Mouse (Mus musculus): ENCODE data around the gene Rab3c. TPM values are rescaled to one million over a fixed set of nuclear protein-coding genes. Genes with fewer than 3 reads are reported as not detected.

Gene Rab3c
- polyA plus RNA-seq, 1 experiment from 2014 or later, result 0.55 TPM

DNA sequence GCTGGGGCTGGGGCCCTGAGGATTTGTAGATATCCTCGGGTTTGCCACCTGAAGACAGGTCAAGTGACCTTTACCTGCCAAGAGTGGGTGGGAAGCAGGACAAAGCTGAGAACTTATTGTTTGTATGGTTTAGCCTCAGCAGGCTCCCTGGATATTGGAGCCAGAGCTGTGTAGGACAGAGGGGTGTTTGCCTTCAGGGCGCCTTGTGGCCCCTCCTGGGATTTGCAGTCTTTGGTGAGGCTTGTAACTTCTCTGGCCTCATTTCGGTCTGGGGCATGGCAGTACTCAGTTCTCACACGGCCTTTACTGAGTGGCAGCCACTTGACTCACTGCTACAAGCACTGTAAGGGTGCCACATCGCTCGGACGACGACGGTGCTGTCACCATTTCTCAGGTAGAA is 261.0 kb downstream of the Rab3c start:
- Histone ChIP-seq H3K4me1 (ENCODE audit: control insufficient read depth in 2 of 2, insufficient read depth in 2 of 2, low read length in 2 of 2) (peaks cover 9 to 13% of the 10 kb centered on the region in 2 experiments), H3K9me3 (ENCODE audit: control insufficient read depth, low read length) (no peaks in the 10 kb centered on the region), H3K9ac (ENCODE audit: low read length) (peak overlapping the region; percentile 75; the same call in 1 of the 2 replicates), H3K27me3 (ENCODE audit: control insufficient read depth, insufficient read depth, low read length) (no peaks in the 10 kb centered on the region), H3K4me3 (ENCODE audit: control insufficient read depth in 1 of 2, insufficient read depth in 1 of 2, low read depth in 1 of 2, low read length in 2 of 2) (peak overlapping the region in 1 of 2 experiments; percentile 49; a peak in 1 of 4 replicates), H3K36me3 (ENCODE audit: control insufficient read depth, insufficient read depth, low read length) (no peaks in the 10 kb centered on the region), H3K27ac (replicated peaks in 1 of 2; ENCODE audit: control insufficient read depth in 1 of 2, insufficient read depth in 1 of 2, low read depth in 2 of 2, low read length in 2 of 2) (no peak overlapping the region), H3K4me2 (ENCODE audit: low read length) (peak overlapping the region; percentile 96)
- WGBS, result 34% methylated on average over 9 of the region's 9 CpGs
- 0 out of 2 replicates have a peak, but pooled peaks have one; percentile 11 for ATAC-seq (ENCODE audit: insufficient number of reproducible peaks, insufficient read depth, low FRiP score, low read depth)

DNA sequence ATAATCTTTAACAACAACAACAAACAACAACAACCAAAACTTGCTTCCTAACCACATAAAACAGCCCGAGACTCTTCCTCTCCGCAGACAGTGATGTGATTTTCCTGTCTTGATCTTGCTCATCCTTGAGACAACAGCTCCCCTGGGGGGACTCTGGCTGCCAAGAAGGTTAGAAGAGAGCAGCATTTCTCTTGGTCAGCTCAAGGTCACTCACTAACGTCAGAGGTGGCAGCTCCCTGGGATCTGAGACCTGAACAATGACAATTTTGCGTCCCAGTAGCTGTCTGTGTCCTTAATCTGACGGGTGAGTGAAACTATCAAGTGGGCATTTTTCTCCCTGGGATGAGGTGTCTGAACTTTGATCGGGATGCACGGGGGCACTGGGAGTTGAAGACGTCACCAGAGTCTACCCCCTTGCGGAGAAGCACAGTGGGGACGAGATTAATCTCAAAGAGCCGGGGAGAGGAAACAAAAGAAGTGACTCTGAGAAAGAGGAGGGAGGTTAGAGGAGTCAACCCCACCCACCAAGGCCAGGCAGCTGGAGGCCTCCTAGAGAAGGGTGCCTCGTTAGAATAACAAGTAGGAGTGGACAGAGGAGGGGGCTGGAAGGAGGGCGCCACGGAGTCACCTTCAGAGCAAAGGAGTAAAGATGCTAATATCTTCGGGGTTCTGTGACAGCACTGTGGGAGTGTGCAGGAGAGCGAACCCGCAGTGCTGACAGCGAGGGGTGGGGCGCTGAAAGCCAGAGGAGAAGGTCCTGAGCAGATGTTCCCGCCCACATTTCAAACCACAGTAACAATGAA is 261.7 kb downstream of the Rab3c start:
- Histone ChIP-seq H3K36me3 (ENCODE audit: control insufficient read depth, insufficient read depth, low read length) (no peaks in the 10 kb centered on the region), H3K4me2 (ENCODE audit: low read length) (peak overlapping the region; percentile 96), H3K4me3 (ENCODE audit: control insufficient read depth in 1 of 2, insufficient read depth in 1 of 2, low read depth in 1 of 2, low read length in 2 of 2) (peak overlapping the region; percentile 49 to 68), H3K27ac (replicated peaks in 1 of 2; ENCODE audit: control insufficient read depth in 1 of 2, insufficient read depth in 1 of 2, low read depth in 2 of 2, low read length in 2 of 2) (no peak overlapping the region), H3K9me3 (ENCODE audit: control insufficient read depth, low read length) (no peaks in the 10 kb centered on the region), H3K27me3 (ENCODE audit: control insufficient read depth, insufficient read depth, low read length) (no peaks in the 10 kb centered on the region), H3K4me1 (ENCODE audit: control insufficient read depth in 2 of 2, insufficient read depth in 2 of 2, low read length in 2 of 2) (peaks cover 9 to 13% of the 10 kb centered on the region in 2 experiments), H3K9ac (ENCODE audit: low read length) (peak overlapping the region; percentile 75)
- peak; percentile 67 for ATAC-seq (ENCODE audit: insufficient number of reproducible peaks, insufficient read depth, low FRiP score, low read depth)
- 2% methylated on average over 20 of the region's 20 CpGs for whole genome bisulfite sequencing

DNA sequence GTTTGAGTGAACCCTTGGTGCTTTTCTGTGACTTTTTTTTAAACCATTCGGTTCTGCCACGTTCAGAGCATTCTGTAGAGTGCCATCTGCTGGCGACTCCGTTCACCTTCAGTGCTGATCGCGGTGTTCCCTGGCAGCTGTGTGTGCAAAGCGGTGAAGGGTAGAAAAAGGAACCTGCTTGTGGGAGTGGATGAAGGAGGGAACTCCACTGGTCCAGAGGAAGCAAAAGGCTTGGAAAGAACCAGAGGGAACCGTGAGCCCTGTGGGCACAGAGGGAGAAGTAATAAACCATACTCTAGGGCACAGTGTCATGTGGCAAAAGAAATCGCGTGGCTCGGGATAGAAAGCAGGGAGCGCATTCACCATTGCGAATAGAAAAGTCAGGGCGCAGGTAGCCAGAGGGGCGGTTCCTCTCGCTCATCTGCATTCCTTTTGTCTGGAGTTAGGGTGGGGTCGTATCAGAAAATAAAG is 262.3 kb downstream of the Rab3c start:
- H3K27ac ChIP-seq (replicated peaks in 1 of 2; ENCODE audit: control insufficient read depth in 1 of 2, insufficient read depth in 1 of 2, low read depth in 2 of 2, low read length in 2 of 2), result 0 out of 4 replicates have a peak overlapping the region, but pooled peaks of 1 of the 2 experiments have one; percentile 34
- no peaks in the 10 kb centered on the region for H3K27me3 ChIP-seq (ENCODE audit: control insufficient read depth, insufficient read depth, low read length)
- no peak for ATAC-seq (ENCODE audit: insufficient number of reproducible peaks, insufficient read depth, low FRiP score, low read depth)
- no peaks in the 10 kb centered on the region for H3K36me3 ChIP-seq (ENCODE audit: control insufficient read depth, insufficient read depth, low read length)
- WGBS, result under 1% methylated on average over 17 of the region's 17 CpGs
- H3K4me2 ChIP-seq (ENCODE audit: low read length), result peak overlapping the region; percentile 96
- no peaks in the 10 kb centered on the region for H3K9me3 ChIP-seq (ENCODE audit: control insufficient read depth, low read length)
- peak overlapping the region; percentile 49 to 68 for H3K4me3 ChIP-seq (ENCODE audit: control insufficient read depth in 1 of 2, insufficient read depth in 1 of 2, low read depth in 1 of 2, low read length in 2 of 2)
- peak overlapping the region; percentile 75 for H3K9ac ChIP-seq (ENCODE audit: low read length)
- peaks cover 9 to 13% of the 10 kb centered on the region in 2 experiments for H3K4me1 ChIP-seq (ENCODE audit: control insufficient read depth in 2 of 2, insufficient read depth in 2 of 2, low read length in 2 of 2)

DNA sequence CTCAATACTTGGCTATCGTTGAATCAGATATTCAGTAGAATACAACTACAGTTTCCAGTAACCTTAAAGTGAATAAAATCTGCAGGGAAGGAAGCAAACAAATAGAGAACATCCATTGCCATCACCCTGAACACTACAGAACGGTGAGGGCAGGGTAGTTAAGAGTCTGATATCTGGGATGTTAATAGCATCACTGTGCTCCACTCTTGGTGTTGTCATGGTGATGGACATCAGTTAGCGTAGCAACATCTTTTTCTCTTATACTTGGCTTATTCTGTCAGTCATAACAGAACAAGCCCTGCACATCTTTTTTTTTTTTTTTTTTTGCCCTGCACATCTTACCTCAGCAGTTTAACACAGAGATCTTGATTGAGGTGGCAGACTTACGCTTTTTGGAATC is 268.8 kb downstream of the Rab3c start:
- WGBS, result 81% methylated on average over 4 of the region's 4 CpGs

DNA sequence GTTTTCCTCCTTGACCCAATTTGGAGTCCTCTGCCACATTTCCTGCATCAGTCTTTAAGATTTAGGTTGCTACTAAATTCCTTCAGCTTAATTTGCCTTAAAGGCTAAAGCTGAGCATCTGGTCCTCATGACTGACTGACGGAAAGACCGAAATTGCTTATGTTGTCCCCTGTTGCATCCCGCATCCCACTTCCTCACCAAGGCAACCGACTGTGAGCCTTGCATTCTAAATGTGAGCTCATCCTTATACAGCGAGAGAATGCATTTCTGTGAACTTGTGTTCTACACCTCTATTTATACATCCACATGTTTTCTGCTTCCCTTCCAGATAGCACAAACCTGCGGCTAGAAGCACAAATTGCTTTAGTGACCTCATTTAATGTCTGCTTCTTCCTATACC is 269.9 kb downstream of the Rab3c start:
- Histone ChIP-seq H3K4me3 (ENCODE audit: control insufficient read depth in 1 of 2, insufficient read depth in 1 of 2, low read depth in 1 of 2, low read length in 2 of 2) (no peak overlapping the region), H3K36me3 (ENCODE audit: control insufficient read depth, insufficient read depth, low read length) (no peaks in the 10 kb centered on the region), H3K9me3 (ENCODE audit: control insufficient read depth, low read length) (no peaks in the 10 kb centered on the region), H3K4me1 (ENCODE audit: control insufficient read depth in 2 of 2, insufficient read depth in 2 of 2, low read length in 2 of 2) (peaks cover 0 to 3% of the 10 kb centered on the region in 2 experiments; a peak in 1 of 4 replicates), H3K27ac (replicated peaks in 1 of 2; ENCODE audit: control insufficient read depth in 1 of 2, insufficient read depth in 1 of 2, low read depth in 2 of 2, low read length in 2 of 2) (no peak overlapping the region), H3K4me2 (ENCODE audit: low read length) (no peak overlapping the region), H3K27me3 (ENCODE audit: control insufficient read depth, insufficient read depth, low read length) (0 out of 2 replicates have a peak, but pooled peaks cover 4% of the 10 kb centered on the region), H3K9ac (ENCODE audit: low read length) (no peak overlapping the region)
- ATAC-seq (ENCODE audit: insufficient number of reproducible peaks, insufficient read depth, low FRiP score, low read depth), result no peak
- WGBS, result 78% methylated on average over 6 of the region's 6 CpGs

More for the DNA sequence above, 268.8 kb downstream of the Rab3c start:
- Histone ChIP-seq H3K4me2 (ENCODE audit: low read length) (no peak overlapping the region), H3K27ac (replicated peaks in 1 of 2; ENCODE audit: control insufficient read depth in 1 of 2, insufficient read depth in 1 of 2, low read depth in 2 of 2, low read length in 2 of 2) (no peak overlapping the region), H3K9me3 (ENCODE audit: control insufficient read depth, low read length) (no peaks in the 10 kb centered on the region), H3K9ac (ENCODE audit: low read length) (no peak overlapping the region), H3K4me3 (ENCODE audit: control insufficient read depth in 1 of 2, insufficient read depth in 1 of 2, low read depth in 1 of 2, low read length in 2 of 2) (no peak overlapping the region), H3K4me1 (ENCODE audit: control insufficient read depth in 2 of 2, insufficient read depth in 2 of 2, low read length in 2 of 2) (no peaks in the 10 kb centered on the region), H3K36me3 (ENCODE audit: control insufficient read depth, insufficient read depth, low read length) (no peaks in the 10 kb centered on the region), H3K27me3 (ENCODE audit: control insufficient read depth, insufficient read depth, low read length) (no peaks in the 10 kb centered on the region)
- ATAC-seq (ENCODE audit: insufficient number of reproducible peaks, insufficient read depth, low FRiP score, low read depth), result no peak

DNA sequence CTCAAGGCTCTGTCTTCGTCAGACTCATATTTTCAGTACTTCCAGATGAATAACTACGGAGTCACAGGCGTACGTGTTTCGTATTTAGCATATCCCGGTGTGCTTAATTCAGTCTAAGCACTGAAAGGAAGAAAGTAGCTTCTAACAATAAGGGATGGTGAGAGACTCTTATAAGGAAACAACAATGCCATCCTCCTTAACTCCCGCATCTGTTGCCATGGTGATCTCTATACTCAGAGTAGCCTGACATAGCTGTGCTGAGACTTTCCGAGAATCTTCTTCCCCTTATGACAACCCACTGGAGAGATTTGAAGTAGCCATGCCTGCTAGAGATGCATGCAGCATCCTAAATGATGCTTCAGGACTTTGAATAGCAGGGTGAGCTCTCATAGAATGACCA is 272.3 kb downstream of the Rab3c start:
- no peak overlapping the region for H3K4me2 ChIP-seq (ENCODE audit: low read length)
- WGBS, result 85% methylated on average over 8 of the region's 8 CpGs
- peaks cover 0 to 3% of the 10 kb centered on the region in 2 experiments; a peak in 1 of 4 replicates for H3K4me1 ChIP-seq (ENCODE audit: control insufficient read depth in 2 of 2, insufficient read depth in 2 of 2, low read length in 2 of 2)
- H3K9ac ChIP-seq (ENCODE audit: low read length), result no peak overlapping the region
- no peaks in the 10 kb centered on the region for H3K36me3 ChIP-seq (ENCODE audit: control insufficient read depth, insufficient read depth, low read length)
- no peak overlapping the region for H3K4me3 ChIP-seq (ENCODE audit: control insufficient read depth in 1 of 2, insufficient read depth in 1 of 2, low read depth in 1 of 2, low read length in 2 of 2)
- no peak overlapping the region for H3K27ac ChIP-seq (replicated peaks in 1 of 2; ENCODE audit: control insufficient read depth in 1 of 2, insufficient read depth in 1 of 2, low read depth in 2 of 2, low read length in 2 of 2)
- H3K9me3 ChIP-seq (ENCODE audit: control insufficient read depth, low read length), result no peaks in the 10 kb centered on the region
- no peak for ATAC-seq (ENCODE audit: insufficient number of reproducible peaks, insufficient read depth, low FRiP score, low read depth)
- 0 out of 2 replicates have a peak, but pooled peaks cover 6% of the 10 kb centered on the region for H3K27me3 ChIP-seq (ENCODE audit: control insufficient read depth, insufficient read depth, low read length)

DNA sequence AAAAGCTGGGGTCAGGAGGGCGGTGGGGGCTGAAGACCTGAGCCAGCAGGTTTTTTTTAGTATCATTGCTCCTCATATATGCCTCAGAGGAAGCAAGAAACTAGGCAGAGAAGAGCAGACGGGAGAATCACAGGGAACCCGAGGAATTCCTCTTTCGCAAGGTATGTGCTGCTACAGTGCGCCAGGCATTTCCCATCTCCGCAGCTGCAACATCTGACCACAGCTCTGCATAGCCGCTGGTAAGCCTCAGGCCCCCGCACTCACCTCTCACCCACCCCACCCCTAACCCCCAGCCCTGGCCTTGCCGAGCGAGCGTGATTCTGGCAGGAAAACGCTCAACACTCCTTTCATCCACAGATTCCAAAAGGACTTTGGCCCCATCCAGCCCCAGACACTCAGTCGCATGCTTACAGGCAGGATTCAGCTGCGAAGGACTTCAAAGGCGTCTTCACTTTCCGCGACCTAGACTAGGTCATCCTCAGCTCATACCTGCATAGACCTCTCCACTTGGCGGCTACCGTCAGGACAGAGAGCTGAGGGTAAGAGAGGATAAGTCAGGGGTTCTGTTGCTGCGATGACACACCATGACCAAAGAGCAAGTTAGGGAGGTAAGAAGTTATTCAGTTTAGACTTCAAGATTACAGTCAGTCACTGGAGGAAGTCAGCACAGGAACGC is 274.6 kb downstream of the Rab3c start:
- WGBS, result 22% methylated on average over 21 of the region's 21 CpGs
- Histone ChIP-seq H3K9ac (ENCODE audit: low read length) (no peak overlapping the region), H3K4me1 (ENCODE audit: control insufficient read depth in 2 of 2, insufficient read depth in 2 of 2, low read length in 2 of 2) (peaks cover 0 to 3% of the 10 kb centered on the region in 2 experiments; a peak in 1 of 4 replicates), H3K9me3 (ENCODE audit: control insufficient read depth, low read length) (no peaks in the 10 kb centered on the region), H3K4me3 (ENCODE audit: control insufficient read depth in 1 of 2, insufficient read depth in 1 of 2, low read depth in 1 of 2, low read length in 2 of 2) (no peak overlapping the region), H3K4me2 (ENCODE audit: low read length) (peak overlapping the region; percentile 39), H3K36me3 (ENCODE audit: control insufficient read depth, insufficient read depth, low read length) (no peaks in the 10 kb centered on the region), H3K27ac (replicated peaks in 1 of 2; ENCODE audit: control insufficient read depth in 1 of 2, insufficient read depth in 1 of 2, low read depth in 2 of 2, low read length in 2 of 2) (no peak overlapping the region), H3K27me3 (ENCODE audit: control insufficient read depth, insufficient read depth, low read length) (0 out of 2 replicates have a peak, but pooled peaks cover 6% of the 10 kb centered on the region)
- no peak for ATAC-seq (ENCODE audit: insufficient number of reproducible peaks, insufficient read depth, low FRiP score, low read depth)

Measured in heart, embryonic 14.5 days (tissue).